Mouse (Mus musculus) heart, postnatal 14 days (tissue): ENCODE measurements at regions not wholly inside any gene's neighbourhood (a gene's known extent, or its start where the extent isn't known, plus 50 kb on each side); places are given as distances from the start of the nearest gene placed in this dataset.
"Not testable (repeated sequence)": the region's sequence is repeated elsewhere in the genome, so short reads cannot be mapped to it uniquely, and the experiment has no call there.

Source experiments
- DNase-seq, 2 experiments: peaks; one replicate each; pipeline ENCODE4 v3.0.0; 2021 to 2022
- intact Hi-C: fragments of 180-260 bp; cut with DNase I; formaldehyde crosslinking; loops from one replicate; pipeline ENCODE4 v1.15.1; 2025

- intact Hi-C loops = not testable (repeated sequence)
Observed at GRCm38 (mm10) chr13:50314001-50314400, 63.9 kb upstream of the Gm906 start.

DNA sequence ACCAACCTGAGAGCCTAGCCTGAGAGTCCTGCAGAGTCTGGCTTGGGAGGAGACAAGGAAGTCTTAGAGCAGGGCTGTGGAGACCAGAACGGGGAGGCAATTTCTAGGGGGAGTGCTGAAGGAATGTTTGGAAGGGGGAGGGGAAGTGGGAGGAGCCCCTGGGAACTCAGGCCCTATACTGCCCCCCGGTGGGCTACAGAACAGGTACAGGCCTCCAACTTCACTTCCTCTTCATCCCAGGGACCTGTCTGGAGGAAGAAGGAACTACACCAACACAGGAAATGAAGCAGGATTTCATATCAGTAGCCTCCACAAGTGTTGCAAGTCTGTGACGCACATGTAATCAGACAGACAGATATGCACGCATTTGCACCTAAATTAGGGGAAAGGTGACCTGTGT, 72.4 kb upstream of the Gm906 start:
- peak in 1 of 2 experiments; percentile 13 for DNase-seq
- intact Hi-C loops = no loop called here

More at GRCm38 (mm10) chr13:50314001-50314400, 63.9 kb upstream of the Gm906 start:
- DNase-seq = peak in 1 of 2 experiments; percentile 46

DNA sequence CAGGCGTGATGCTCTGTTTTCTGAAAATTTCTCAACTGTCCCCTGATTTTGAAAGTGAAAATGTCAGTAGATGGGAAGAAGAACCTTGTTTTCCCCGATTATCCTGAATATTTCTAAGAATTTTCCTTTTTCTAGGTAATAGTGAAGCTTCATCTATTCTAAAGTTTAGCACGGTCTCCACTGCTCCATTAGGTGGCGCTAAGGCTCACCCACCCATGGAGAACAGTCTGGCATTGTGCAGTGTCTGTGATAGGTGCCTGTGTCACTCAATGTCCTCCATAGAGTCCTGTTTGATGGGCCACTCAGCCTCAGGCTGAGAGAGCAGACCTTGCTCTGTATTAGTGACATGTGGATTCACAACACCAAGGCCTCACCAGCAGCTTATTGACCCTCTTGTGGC, 78.5 kb upstream of the Gm906 start:
- intact Hi-C loops = loop anchor here (5.0 kb wide), 1 partner anchor 434 kb away; no protein-coding TSS in a partner anchor
- no peak for DNase-seq

DNA sequence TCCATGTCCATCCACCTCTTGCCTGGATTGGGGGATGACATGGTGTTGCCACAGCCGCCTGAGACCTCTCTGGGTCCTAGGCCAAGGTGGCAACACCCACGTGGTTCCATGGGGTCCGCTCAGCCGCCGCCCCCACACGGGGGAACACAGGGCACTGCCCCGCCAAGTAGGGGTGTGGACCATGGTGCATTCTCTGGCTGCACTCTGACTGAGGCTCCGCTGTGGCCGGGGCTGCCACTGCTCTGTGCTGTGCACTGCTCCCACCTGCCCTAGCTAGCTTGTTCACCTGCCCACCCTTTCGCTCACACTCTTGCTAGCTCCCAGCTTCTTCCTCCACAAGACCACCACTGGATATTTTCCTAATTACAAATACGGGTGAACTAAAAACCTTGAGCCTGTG, 73.5 kb upstream of the Fbxw17 start:
- no peak for DNase-seq
- intact Hi-C loops = no loop called here

DNA sequence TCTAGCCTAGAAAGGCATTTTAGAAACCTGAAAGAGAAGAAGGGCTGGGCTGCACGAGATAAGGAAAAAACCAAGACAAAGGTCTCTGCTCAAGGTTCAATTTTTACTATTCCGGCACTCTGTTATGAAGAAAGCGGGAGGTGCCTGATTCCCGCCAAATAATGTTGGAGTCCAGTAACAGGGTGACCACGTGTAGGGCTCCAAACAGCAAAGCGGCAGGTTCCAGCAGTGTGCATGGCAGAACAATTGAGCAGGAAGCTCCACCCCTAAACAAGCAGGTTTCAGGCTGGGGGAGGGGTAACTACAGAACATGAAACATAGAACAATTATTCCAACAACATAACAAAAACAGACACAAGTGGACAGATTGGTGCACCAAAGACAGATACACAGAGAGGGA, 65.7 kb upstream of the Fbxw17 start:
- intact Hi-C loops = no loop called here

GRCm38 (mm10) chr13:50355265-50355664, 62.4 kb upstream of the Fbxw17 start:
- DNase-seq = no peak
- intact Hi-C loops = no loop called here

More for the DNA sequence above, 65.7 kb upstream of the Fbxw17 start:
- DNase-seq = no peak

- no peak for DNase-seq
- intact Hi-C loops = no loop called here
Observed at GRCm38 (mm10) chr13:50359536-50359935, 58.1 kb upstream of the Fbxw17 start.
